Mouse (Mus musculus) embryo, embryonic 10 days (tissue): ENCODE data around the gene Capn11.

Experiments used
- DNase-seq: peaks from one replicate; pipeline ENCODE4 v3.0.0-alpha.2; 2015; ENCODE audit warnings: low spot score

Capn11 gene

GRCm38 (mm10) chr17:45582715-45583355 lies 76.3 kb downstream of the Capn11 start:
- DNase-seq, result no peak

- DNase-seq, result no peak
These were observed 76.9 kb downstream of the Capn11 start for GRCm38 (mm10) chr17:45582188-45582587.

- peak; percentile 84 for DNase-seq
These were observed 77.5 kb downstream of the Capn11 start for GRCm38 (mm10) chr17:45581567-45581983.

- no peak for DNase-seq
These were observed 78.1 kb downstream of the Capn11 start for GRCm38 (mm10) chr17:45580958-45581477.
